Mouse (Mus musculus): ENCODE data around the gene Trpv2. TPM values are rescaled to one million over a fixed set of nuclear protein-coding genes. Genes with fewer than 3 reads are reported as not detected.

Trpv2 gene
- total RNA-seq, 2 experiments from 2014 or later, result 2.0 to 3.7 TPM

DNA sequence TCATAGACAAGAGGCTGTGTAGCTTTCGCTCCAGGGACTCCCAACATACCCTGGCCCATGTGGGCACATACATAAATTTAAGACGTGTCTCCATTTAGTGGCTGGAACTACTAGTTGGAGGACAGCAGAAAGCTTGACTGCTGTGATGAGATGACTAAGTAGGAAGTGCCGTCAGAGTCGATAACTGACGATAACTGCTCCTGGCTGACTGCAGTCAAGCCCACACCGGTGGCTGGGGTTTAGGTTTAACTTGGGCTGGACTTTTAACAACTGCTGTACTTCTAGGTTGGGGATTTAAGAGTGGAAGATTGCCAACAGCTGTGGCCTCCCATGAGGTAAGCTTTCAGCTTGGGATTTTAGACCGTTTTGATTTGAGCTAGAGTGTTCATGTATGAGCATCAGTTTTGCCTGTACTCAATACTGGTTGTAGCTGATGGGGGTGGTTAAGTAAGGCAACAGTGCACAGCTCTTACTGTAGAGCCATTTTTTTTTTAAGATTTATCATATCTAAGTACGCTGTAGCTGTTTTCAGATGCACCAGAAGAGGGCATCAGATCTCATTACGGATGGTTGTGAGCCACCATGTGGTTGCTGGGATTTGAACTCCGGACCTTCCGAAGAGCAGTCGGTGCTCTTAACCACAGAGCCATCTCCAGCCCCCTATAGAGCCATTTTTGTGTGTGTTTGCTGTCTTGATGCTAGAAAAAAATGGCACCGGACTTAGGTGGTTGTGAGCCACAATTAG is 29.2 kb downstream of the Trpv2 start:
- DNase-seq, result peak in 1 of 2 experiments; percentile 30

GRCm38 (mm10) chr11:62604123-62604706 is 29.9 kb downstream of the Trpv2 start:
- DNase-seq, result no peak

- no peak for DNase-seq
Measured at GRCm38 (mm10) chr11:62604886-62605618, 30.8 kb downstream of the Trpv2 start.

DNA sequence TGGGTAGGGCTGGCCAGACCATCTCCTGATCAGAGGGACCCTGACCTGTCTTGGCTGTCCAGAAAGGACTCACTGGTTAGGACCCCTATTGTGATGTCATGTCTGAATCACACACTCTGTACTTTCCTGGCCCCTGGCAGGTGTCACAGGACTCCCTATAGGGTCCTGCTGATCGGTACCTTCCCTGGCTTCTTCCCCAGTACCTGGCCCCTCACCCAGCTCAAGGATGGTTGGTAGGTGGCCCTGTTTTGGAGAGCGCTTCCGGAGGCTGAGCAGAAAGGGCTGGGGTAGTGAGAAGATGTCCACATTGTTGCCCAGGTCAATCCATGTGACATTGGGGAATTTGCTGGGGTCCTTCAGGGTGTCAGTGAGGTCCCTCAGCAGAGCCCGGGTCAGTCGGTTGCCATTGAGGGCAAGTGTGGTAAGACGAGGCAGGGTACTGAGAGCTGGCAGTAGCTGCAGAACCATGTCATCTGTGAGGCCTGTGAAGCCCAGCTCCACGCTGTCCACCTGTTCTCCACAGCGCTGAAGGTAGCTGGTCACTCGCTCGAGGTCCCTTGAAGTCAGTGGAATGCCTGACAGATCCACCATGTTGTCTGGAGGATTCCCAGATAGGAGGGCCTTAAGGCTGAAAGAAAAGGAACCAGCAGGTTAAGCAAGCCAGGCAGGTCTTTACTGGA is 31.5 kb downstream of the Trpv2 start:
- no peak for DNase-seq

- DNase-seq, result no peak
Measured at GRCm38 (mm10) chr11:62606299-62607169, 32.2 kb downstream of the Trpv2 start.

DNA sequence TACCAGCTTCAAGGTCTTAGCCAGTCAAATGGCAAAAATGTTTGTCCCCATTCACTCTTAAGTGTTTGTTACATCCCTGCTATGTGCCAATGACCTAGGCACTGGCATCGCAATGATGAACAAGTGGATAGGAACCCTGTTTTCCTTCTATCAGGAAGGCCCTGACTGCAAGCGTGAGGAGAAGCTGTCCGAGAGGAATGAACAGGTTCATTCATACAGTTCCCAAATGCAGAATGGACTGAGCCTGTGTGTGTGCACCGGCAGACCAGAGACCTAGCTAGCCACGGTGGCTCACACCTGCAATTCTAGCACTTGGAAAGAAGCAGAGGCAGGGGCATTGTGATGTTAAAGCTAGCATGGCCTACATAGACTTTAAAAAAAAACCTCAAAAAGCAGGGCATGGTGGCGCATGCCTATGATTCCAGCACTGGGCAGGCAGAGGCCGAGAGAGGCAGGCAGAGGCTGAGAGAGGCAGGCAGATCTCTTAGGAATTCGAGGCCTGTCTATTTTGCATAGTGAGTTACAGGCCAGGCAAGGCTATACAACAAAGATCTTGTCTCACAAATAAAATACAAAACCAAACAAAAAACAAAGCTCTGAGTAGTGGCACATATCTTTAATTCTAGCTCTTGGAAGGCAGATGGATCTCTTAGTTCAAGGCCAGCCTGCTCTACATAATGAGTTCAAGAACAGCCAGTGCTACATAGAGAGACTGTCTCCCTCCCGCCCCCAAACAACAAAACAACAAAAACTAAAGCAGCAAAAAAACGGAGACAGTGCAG is 33.1 kb downstream of the Trpv2 start:
- no peak for DNase-seq

- no peak for DNase-seq
Measured at GRCm38 (mm10) chr11:62607952-62608201, 33.6 kb downstream of the Trpv2 start.

GRCm38 (mm10) chr11:62608826-62609675 is 34.8 kb downstream of the Trpv2 start:
- DNase-seq, result no peak

- no peak for DNase-seq
Measured at GRCm38 (mm10) chr11:62610304-62610703, 36.0 kb downstream of the Trpv2 start.

GRCm38 (mm10) chr11:62612604-62613003 is 38.3 kb downstream of the Trpv2 start:
- DNase-seq, result no peak

GRCm38 (mm10) chr11:62613657-62614365 is 39.5 kb downstream of the Trpv2 start:
- peak; percentile 93 to 95 for DNase-seq

GRCm38 (mm10) chr11:62614876-62615410 is 40.7 kb downstream of the Trpv2 start:
- no peak for DNase-seq

DNA sequence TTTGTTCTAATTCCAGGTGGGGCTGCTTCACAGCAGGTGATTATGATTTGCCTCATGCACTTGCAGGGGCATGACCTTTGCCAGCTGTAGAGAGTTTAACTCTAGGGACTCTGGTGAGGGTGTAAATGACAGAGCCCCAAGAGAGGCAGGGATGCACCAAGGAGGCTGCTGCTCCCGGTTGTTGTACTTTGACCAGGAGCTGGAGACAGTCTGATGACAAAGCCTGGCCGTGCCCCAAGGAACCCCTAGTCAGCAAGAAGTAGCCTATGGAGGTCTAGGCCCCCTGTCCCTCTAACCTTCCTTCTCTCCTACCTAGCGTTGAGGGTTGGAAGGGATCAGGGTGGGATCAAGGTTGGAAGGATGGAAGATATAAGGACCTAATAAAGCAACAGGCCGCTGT is 41.2 kb downstream of the Trpv2 start:
- no peak for DNase-seq

GRCm38 (mm10) chr11:62621079-62621478 is 46.8 kb downstream of the Trpv2 start:
- DNase-seq, result no peak

DNA sequence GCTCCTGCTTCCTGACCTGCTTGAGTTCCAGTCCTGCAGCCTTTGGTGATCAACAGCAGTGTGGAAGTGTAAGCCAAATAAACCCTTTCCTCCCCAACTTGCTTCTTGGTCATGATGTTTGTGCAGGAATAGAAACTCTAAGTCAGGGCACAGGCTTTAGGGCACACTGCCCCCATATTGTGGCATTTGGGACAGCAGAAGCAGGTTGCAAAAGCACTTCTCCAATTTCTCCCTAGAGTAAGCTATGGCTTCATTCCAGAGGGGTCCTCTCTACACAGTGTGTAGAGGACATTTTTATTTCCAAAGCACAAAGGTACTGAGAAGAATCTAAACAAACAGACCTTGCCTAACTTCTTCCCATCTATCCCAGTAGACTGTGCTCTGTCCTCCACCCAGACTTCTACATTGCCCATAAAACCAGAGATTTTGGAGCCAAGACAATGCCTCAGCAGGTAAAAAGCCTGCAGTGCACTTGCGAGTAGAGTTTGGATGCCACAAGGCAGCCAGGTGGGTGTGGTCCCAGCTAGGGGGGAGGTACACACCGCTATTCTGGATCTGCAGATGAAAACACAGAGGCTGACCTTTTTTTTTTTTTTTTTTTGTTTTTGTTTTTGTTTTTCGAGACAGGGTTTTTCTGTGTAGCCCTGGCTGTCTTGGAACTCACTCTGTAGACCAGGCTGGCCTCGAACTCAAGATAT is 47.4 kb downstream of the Trpv2 start:
- no peak for DNase-seq

DNA sequence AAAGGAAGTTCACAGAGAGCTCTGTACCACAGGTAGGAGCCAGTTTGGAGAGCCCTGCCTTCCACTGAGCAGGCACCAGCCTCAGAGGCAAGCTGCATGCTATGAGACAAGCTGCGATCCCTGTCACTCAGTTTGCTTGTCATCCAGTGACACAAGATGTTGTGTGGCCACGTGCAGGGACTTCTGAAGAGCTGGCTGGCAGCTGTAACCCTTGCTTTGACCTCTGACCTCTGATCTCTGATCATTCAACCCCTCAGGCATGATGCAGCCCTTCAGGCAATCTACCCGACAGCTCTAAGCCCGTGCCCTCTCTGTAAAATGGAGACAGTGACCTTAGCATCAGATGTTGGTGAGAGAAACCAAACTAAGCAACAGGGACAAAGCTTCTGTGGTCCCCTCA is 48.6 kb downstream of the Trpv2 start:
- DNase-seq, result no peak

DNA sequence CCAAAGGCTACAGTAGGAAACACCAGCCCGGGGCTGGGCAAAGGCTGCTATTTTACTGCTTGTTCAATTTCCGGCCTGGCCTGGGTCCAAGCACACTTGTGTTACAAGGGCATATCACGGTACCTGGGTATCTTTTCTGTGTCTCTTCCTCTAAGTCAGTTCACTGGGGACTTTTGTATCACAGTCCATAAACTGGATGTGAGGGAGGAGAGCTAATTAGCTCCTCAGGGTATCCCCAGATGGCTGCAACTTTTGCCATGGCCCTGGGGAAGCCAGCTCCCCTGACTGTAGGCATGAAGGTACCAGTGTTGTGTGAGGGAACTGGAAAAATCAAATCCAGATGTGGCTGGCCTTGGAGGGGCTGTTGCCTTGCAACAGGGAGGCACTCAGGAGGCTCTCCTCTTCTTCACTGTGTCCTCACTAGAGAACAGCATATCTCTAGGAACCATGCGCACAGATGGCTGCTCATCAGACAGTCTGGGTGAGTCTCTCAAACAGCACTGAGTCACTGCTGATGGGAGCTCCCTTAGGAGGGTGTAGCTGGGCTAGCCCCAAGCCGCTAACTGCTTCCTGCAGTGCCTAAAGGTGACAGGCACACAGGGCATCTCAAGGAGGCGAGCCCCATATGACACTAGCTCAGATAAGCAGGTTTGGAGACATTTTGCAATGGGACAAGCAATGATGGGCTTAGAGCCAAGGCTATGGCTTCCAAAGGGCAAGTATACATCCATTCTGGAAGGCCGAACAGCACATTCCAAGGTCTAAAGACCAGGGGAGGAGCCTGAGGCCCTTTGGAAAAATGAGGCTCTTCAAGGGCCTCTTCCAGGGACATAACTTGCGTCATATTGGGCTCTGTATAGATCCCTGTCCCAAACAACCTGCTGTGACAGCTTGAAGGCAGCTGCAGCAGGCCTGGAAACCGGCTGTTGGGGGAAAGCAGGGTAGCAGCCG is 50.3 kb downstream of the Trpv2 start:
- peak; percentile 58 to 63 for DNase-seq
